Mouse (Mus musculus) stomach, postnatal 0 days (tissue): Measurements from ENCODE around the gene Adcy1.

ENCODE experiments used
- CTCF ChIP-seq: IDR thresholded peaks from 2 replicates; pipeline ENCODE4 v1.5.1; 2016; ENCODE audit warnings: antibody characterized with exemption, low read depth, mild to moderate bottlenecking, moderate library complexity
- EP300 ChIP-seq: optimal IDR thresholded peaks from 2 replicates; pipeline ENCODE3; 2016; ENCODE audit warnings: antibody characterized with exemption

GRCm38 (mm10) chr11:7085184-7085583 is 21.9 kb downstream of the Adcy1 start:
- TF ChIP-seq CTCF: no peak
- TF ChIP-seq EP300: no peak
